9 mouse cellular contexts compared by ENCODE assay signal in genomic region chr11:79805981-79806415, GRCm38 (mm10).
DNase-seq lines count a peak whose midpoint lies in the region; ATAC-seq and TF ChIP-seq lines count a peak whose summit lies in the region.
"Had no signal": no experiment of that assay in that cellular context is flagged by ENCODE, and none has a peak within 500 bp of the region (broad histone marks: within the 10 kb centered on the region; RNA-seq: fewer than 3 reads in every experiment).

No protein-coding gene starts in this region.

- no peaks in the 10 kb centered on the region for H3K9me3 ChIP-seq in midbrain, embryonic 12.5 days
- H3K9me3 ChIP-seq in midbrain, embryonic 15.5 days = no peaks in the 10 kb centered on the region
- H3K9me3 ChIP-seq in heart, embryonic 10.5 days = peaks cover 9% of the 10 kb centered on the region
- no peaks in the 10 kb centered on the region for H3K9me3 ChIP-seq in kidney, postnatal 0 days (replicated peaks; ENCODE audit: low read length)
- H3K9me3 ChIP-seq in stomach, postnatal 0 days (ENCODE audit: control insufficient read depth, low read length) = no peaks in the 10 kb centered on the region

- no peak overlapping the region for H3K4me2 ChIP-seq in midbrain, embryonic 12.5 days (replicated peaks)
- H3K4me2 ChIP-seq in midbrain, embryonic 15.5 days = no peak overlapping the region
- no peak overlapping the region for H3K4me2 ChIP-seq in kidney, postnatal 0 days (ENCODE audit: low read length)
- H3K4me2 ChIP-seq in stomach, postnatal 0 days (replicated peaks; ENCODE audit: low read depth) = no peak overlapping the region
- H3K4me2 ChIP-seq: liver, embryonic 13.5 days had no signal

- H3K9ac ChIP-seq in midbrain, embryonic 12.5 days (replicated peaks) = no peak overlapping the region
- no peak overlapping the region for H3K9ac ChIP-seq in midbrain, embryonic 15.5 days
- no peak overlapping the region for H3K9ac ChIP-seq in kidney, postnatal 0 days (ENCODE audit: low read depth, low read length)
- no peak overlapping the region for H3K9ac ChIP-seq in stomach, postnatal 0 days (ENCODE audit: low read length)
- H3K9ac ChIP-seq: liver, embryonic 13.5 days had no signal

- TF ChIP-seq CTCF in kidney, postnatal 0 days (IDR thresholded peaks at IDR 0.05; ENCODE audit: low read depth) = no peak
- TF ChIP-seq CTCF in stomach, postnatal 0 days (IDR thresholded peaks at IDR 0.05; ENCODE audit: low read depth) = no peak

- H3K27ac ChIP-seq in midbrain, embryonic 12.5 days (replicated peaks) = 0 out of 2 replicates have a peak overlapping the region, but pooled peaks have one; percentile 5
- no peak overlapping the region for H3K27ac ChIP-seq in midbrain, embryonic 15.5 days
- H3K27ac ChIP-seq in heart, embryonic 10.5 days = peak overlapping the region; percentile 67; the same call in 1 of the 2 replicates
- H3K27ac ChIP-seq in kidney, postnatal 0 days = peak overlapping the region; percentile 54; the same call in 1 of the 2 replicates
- H3K27ac ChIP-seq in stomach, postnatal 0 days (replicated peaks) = peak overlapping the region; percentile 78
- H3K27ac ChIP-seq: liver, embryonic 13.5 days had no signal

- no peaks in the 10 kb centered on the region for H3K36me3 ChIP-seq in midbrain, embryonic 12.5 days
- no peaks in the 10 kb centered on the region for H3K36me3 ChIP-seq in midbrain, embryonic 15.5 days (replicated peaks)
- 0 out of 2 replicates have a peak, but pooled peaks cover 2% of the 10 kb centered on the region for H3K36me3 ChIP-seq in heart, embryonic 10.5 days
- H3K36me3 ChIP-seq in kidney, postnatal 0 days (ENCODE audit: insufficient read depth, low read length) = no peaks in the 10 kb centered on the region
- no peaks in the 10 kb centered on the region for H3K36me3 ChIP-seq in stomach, postnatal 0 days (ENCODE audit: control insufficient read depth, insufficient read depth, low read length)
- H3K36me3 ChIP-seq: liver, embryonic 13.5 days had no signal

- no peak overlapping the region for H3K4me3 ChIP-seq in midbrain, embryonic 12.5 days
- H3K4me3 ChIP-seq in midbrain, embryonic 15.5 days = no peak overlapping the region
- H3K4me3 ChIP-seq in heart, embryonic 10.5 days = no peak overlapping the region
- no peak overlapping the region for H3K4me3 ChIP-seq in kidney, postnatal 0 days (replicated peaks; ENCODE audit: low read depth, low read length)
- H3K4me3 ChIP-seq in stomach, postnatal 0 days (ENCODE audit: low read depth, low read length) = no peak overlapping the region
- H3K4me3 ChIP-seq: liver, embryonic 13.5 days had no signal

- no peaks in the 10 kb centered on the region; the same call in none of the 2 replicates for H3K27me3 ChIP-seq in midbrain, embryonic 12.5 days
- no peaks in the 10 kb centered on the region for H3K27me3 ChIP-seq in midbrain, embryonic 15.5 days (replicated peaks)
- H3K27me3 ChIP-seq in heart, embryonic 10.5 days (ENCODE audit: insufficient read depth, poor library complexity, severe bottlenecking) = no peaks in the 10 kb centered on the region
- H3K27me3 ChIP-seq in kidney, postnatal 0 days (ENCODE audit: insufficient read depth, low read length) = no peaks in the 10 kb centered on the region
- no peaks in the 10 kb centered on the region for H3K27me3 ChIP-seq in stomach, postnatal 0 days (ENCODE audit: control insufficient read depth, insufficient read depth, low read length)
- H3K27me3 ChIP-seq: liver, embryonic 13.5 days had no signal

- peaks cover 17% of the 10 kb centered on the region; the same call in 1 of the 2 replicates for H3K4me1 ChIP-seq in midbrain, embryonic 12.5 days
- H3K4me1 ChIP-seq in midbrain, embryonic 15.5 days = peaks cover 5% of the 10 kb centered on the region
- peaks cover 20% of the 10 kb centered on the region for H3K4me1 ChIP-seq in heart, embryonic 10.5 days
- peaks cover 15% of the 10 kb centered on the region for H3K4me1 ChIP-seq in kidney, postnatal 0 days (replicated peaks; ENCODE audit: insufficient read depth, low read length)
- H3K4me1 ChIP-seq in stomach, postnatal 0 days (replicated peaks; ENCODE audit: control insufficient read depth, insufficient read depth) = no peaks in the 10 kb centered on the region; the same call in none of the 2 replicates

- no peak for ATAC-seq in midbrain, embryonic 12.5 days (ENCODE audit: low FRiP score, low read depth)
- no peak for ATAC-seq in midbrain, embryonic 15.5 days (replicated peaks)
- ATAC-seq in kidney, postnatal 0 days (replicated peaks; ENCODE audit: low FRiP score, low read depth) = no peak
- peak; percentile 56 for ATAC-seq in stomach, postnatal 0 days (ENCODE audit: low FRiP score, low TSS enrichment)

- no peak for TF ChIP-seq EP300 in stomach, postnatal 0 days (optimal IDR thresholded peaks at IDR 0.05)

- no peak for DNase-seq in heart, embryonic 10.5 days (ENCODE audit: low spot score)
- DNase-seq in kidney, postnatal 0 days (ENCODE audit: low spot score) = peak; percentile 78
- DNase-seq in stomach, postnatal 0 days (ENCODE audit: low spot score) = no peak
- DNase-seq in layer of hippocampus, postnatal 25 days (ENCODE audit: extremely low spot score in 1 of 2, low spot score in 1 of 2) = no peak
- no peak for DNase-seq in adrenal gland, adult 2 months
- no peak for DNase-seq in spleen, postnatal 4 days (ENCODE audit: low spot score in 2 of 2)
- DNase-seq: liver, embryonic 13.5 days had no signal

- 49% methylated on average over 10 of the region's 10 CpGs for WGBS in midbrain, embryonic 12.5 days
- WGBS in midbrain, embryonic 15.5 days = 56% methylated on average over 10 of the region's 10 CpGs
- WGBS in heart, embryonic 10.5 days = 42% methylated on average over 10 of the region's 10 CpGs
- 41% methylated on average over 10 of the region's 10 CpGs for WGBS in kidney, postnatal 0 days
- 49% methylated on average over 10 of the region's 10 CpGs for WGBS in stomach, postnatal 0 days
